Mouse (Mus musculus): ENCODE measurements around the gene Zbtb24.

DNA sequence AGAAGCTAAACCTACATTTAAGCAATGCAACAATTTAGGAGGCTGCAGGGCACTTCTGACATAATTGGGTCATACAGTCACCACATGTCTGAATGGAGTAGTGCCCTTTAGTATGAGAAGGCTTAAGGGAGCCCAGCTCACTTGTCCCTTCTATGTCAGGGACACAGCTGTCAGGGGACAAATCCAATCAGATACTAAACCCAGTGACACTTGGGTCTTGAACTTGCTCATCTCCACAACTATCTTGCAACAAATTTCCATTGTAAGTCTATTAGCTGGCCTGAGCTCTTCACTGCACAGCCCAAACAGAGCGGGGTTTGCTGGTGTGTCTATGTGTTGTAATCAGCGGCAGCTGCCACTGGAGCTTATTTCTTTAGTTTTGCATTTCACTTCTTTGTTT lies 26.5 kb upstream of the Zbtb24 start:
- no peak for TF ChIP-seq POLR2A (IDR thresholded peaks at IDR 0.05; ENCODE audit: low read depth, low read length)
- TF ChIP-seq CTCF (conservative IDR thresholded peaks at IDR 0.05; ENCODE audit: insufficient read depth, insufficient read length, low read depth, low read length), result no peak

All from kidney, adult 2 months (tissue).